Mouse (Mus musculus): ENCODE measurements around the gene Kif18a. TPM values are rescaled to one million over a fixed set of nuclear protein-coding genes. Genes with fewer than 3 reads are reported as not detected.

Kif18a gene
- total and polyA plus RNA-seq, 2 experiments = 0.05 to 1.0 TPM

- Histone ChIP-seq H3K4me3 (ENCODE audit: insufficient read depth, low read depth, low read length) (no peak overlapping the region), H3K4me1 (ENCODE audit: control insufficient read depth, insufficient read depth, low read length) (no peaks in the 10 kb centered on the region), H3K36me3 (ENCODE audit: control insufficient read depth, insufficient read depth, low read length) (no peaks in the 10 kb centered on the region), H3K27me3 (ENCODE audit: control insufficient read depth, insufficient read depth, low read length) (no peaks in the 10 kb centered on the region), H3K27ac (replicated peaks; ENCODE audit: insufficient read depth, low read depth, low read length) (no peak overlapping the region), H3K79me2 (ENCODE audit: control insufficient read depth, insufficient read depth, low read length) (no peaks in the 10 kb centered on the region), H3K9ac (ENCODE audit: low read depth, low read length) (no peak overlapping the region)
- WGBS = 95% methylated on average over 5 of the region's 5 CpGs
- no peak for DNase-seq (ENCODE audit: extremely low read depth, low read depth, low spot score)
- TF ChIP-seq POLR2A (IDR thresholded peaks at IDR 0.05; ENCODE audit: extremely low read depth, insufficient read depth, low read length) (no peak), CTCF (IDR thresholded peaks at IDR 0.05; ENCODE audit: low read depth, low read length) (no peak)
Measured at GRCm38 (mm10) chr2:109334237-109334636, 53.7 kb downstream of the Kif18a start.

- H3K9ac ChIP-seq (ENCODE audit: low read depth, low read length) = no peak overlapping the region
- no peaks in the 10 kb centered on the region for H3K4me1 ChIP-seq (ENCODE audit: control insufficient read depth, insufficient read depth, low read length)
- no peaks in the 10 kb centered on the region for H3K27me3 ChIP-seq (ENCODE audit: control insufficient read depth, insufficient read depth, low read length)
- no peaks in the 10 kb centered on the region for H3K36me3 ChIP-seq (ENCODE audit: control insufficient read depth, insufficient read depth, low read length)
- no peak overlapping the region for H3K4me3 ChIP-seq (ENCODE audit: insufficient read depth, low read depth, low read length)
- 90% methylated on average over 1 of the region's 1 CpGs for WGBS
- H3K79me2 ChIP-seq (ENCODE audit: control insufficient read depth, insufficient read depth, low read length) = no peaks in the 10 kb centered on the region
- no peak overlapping the region for H3K27ac ChIP-seq (replicated peaks; ENCODE audit: insufficient read depth, low read depth, low read length)
- DNase-seq (ENCODE audit: extremely low read depth, low read depth, low spot score) = no peak
- TF ChIP-seq POLR2A (IDR thresholded peaks at IDR 0.05; ENCODE audit: extremely low read depth, insufficient read depth, low read length) = no peak
- TF ChIP-seq CTCF (IDR thresholded peaks at IDR 0.05; ENCODE audit: low read depth, low read length) = no peak
Measured at GRCm38 (mm10) chr2:109335765-109336164, 55.2 kb downstream of the Kif18a start.

GRCm38 (mm10) chr2:109345386-109345785 is 64.8 kb downstream of the Kif18a start:
- H3K9ac ChIP-seq (ENCODE audit: low read depth, low read length) = no peak overlapping the region
- H3K27ac ChIP-seq (replicated peaks; ENCODE audit: insufficient read depth, low read depth, low read length) = no peak overlapping the region
- H3K27me3 ChIP-seq (ENCODE audit: control insufficient read depth, insufficient read depth, low read length) = no peaks in the 10 kb centered on the region
- TF ChIP-seq CTCF (IDR thresholded peaks at IDR 0.05; ENCODE audit: low read depth, low read length) (no peak), POLR2A (IDR thresholded peaks at IDR 0.05; ENCODE audit: extremely low read depth, insufficient read depth, low read length) (no peak)
- DNase-seq (ENCODE audit: extremely low read depth, low read depth, low spot score) = no peak
- no peaks in the 10 kb centered on the region for H3K36me3 ChIP-seq (ENCODE audit: control insufficient read depth, insufficient read depth, low read length)
- H3K4me1 ChIP-seq (ENCODE audit: control insufficient read depth, insufficient read depth, low read length) = no peaks in the 10 kb centered on the region
- no peaks in the 10 kb centered on the region for H3K79me2 ChIP-seq (ENCODE audit: control insufficient read depth, insufficient read depth, low read length)
- H3K4me3 ChIP-seq (ENCODE audit: insufficient read depth, low read depth, low read length) = no peak overlapping the region
- 94% methylated on average over 4 of the region's 4 CpGs for WGBS

DNA sequence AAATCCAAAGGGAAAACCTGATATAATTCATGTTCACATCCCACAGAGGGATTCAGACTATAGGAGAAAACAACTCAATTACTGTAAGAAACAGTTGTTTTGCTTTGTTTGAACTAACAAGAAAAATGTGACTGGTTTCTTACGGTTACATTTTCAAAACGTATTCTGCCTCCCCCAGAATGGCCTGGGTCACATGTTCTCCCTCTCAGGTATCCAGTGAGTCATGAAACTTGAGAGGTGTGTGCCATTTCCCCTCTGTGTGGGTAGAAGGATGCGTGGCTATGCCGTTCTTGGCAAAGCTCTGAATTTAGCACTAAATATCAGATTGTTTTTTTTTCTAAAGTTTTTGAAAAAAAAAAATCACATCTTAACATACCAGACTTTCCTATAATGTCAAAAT is 68.2 kb downstream of the Kif18a start:
- no peak overlapping the region for H3K4me3 ChIP-seq (ENCODE audit: insufficient read depth, low read depth, low read length)
- no peaks in the 10 kb centered on the region for H3K36me3 ChIP-seq (ENCODE audit: control insufficient read depth, insufficient read depth, low read length)
- H3K9ac ChIP-seq (ENCODE audit: low read depth, low read length) = no peak overlapping the region
- no peaks in the 10 kb centered on the region for H3K79me2 ChIP-seq (ENCODE audit: control insufficient read depth, insufficient read depth, low read length)
- H3K27ac ChIP-seq (replicated peaks; ENCODE audit: insufficient read depth, low read depth, low read length) = no peak overlapping the region
- 79% methylated on average over 4 of the region's 4 CpGs for WGBS
- DNase-seq (ENCODE audit: extremely low read depth, low read depth, low spot score) = no peak
- no peak for TF ChIP-seq CTCF (IDR thresholded peaks at IDR 0.05; ENCODE audit: low read depth, low read length)
- no peak for TF ChIP-seq POLR2A (IDR thresholded peaks at IDR 0.05; ENCODE audit: extremely low read depth, insufficient read depth, low read length)
- no peaks in the 10 kb centered on the region for H3K27me3 ChIP-seq (ENCODE audit: control insufficient read depth, insufficient read depth, low read length)
- H3K4me1 ChIP-seq (ENCODE audit: control insufficient read depth, insufficient read depth, low read length) = no peaks in the 10 kb centered on the region

DNA sequence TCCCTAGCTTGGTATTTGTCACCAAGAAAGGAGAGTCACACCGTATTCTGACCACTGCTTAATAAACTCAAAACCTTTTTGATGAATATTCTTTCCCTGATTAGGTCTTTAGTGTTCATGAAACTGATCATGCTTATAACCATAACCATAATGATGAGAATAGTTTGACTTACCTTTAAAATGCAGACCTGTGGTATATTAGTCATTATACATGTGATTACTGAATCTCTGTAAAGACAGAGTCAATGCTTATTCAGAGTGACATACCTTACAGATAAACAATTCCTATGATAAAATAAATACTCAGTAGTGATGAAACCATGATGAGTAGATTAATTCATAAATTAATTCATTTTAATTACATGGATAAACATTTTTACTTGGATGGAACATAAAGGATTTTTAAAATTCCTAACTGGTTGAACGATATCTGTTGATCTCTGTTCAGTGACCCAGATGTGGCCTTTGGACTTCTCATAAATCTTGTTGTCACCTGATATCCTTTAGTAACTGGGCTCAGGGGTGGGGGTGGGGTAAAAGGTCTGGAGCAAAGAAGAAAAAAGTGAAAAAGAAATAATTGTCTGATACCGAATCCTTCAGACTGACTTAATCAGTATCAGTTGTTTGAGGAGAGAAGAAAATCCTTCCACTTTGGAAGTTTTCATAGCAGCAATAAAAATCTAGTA is 78.1 kb downstream of the Kif18a start:
- peak; percentile 5 for DNase-seq (ENCODE audit: extremely low read depth, low read depth, low spot score)
- Histone ChIP-seq H3K36me3 (ENCODE audit: control insufficient read depth, insufficient read depth, low read length) (no peaks in the 10 kb centered on the region), H3K79me2 (ENCODE audit: control insufficient read depth, insufficient read depth, low read length) (no peaks in the 10 kb centered on the region), H3K27me3 (ENCODE audit: control insufficient read depth, insufficient read depth, low read length) (no peaks in the 10 kb centered on the region), H3K9ac (ENCODE audit: low read depth, low read length) (no peak overlapping the region), H3K27ac (replicated peaks; ENCODE audit: insufficient read depth, low read depth, low read length) (no peak overlapping the region), H3K4me3 (ENCODE audit: insufficient read depth, low read depth, low read length) (no peak overlapping the region), H3K4me1 (ENCODE audit: control insufficient read depth, insufficient read depth, low read length) (no peaks in the 10 kb centered on the region)
- TF ChIP-seq POLR2A (IDR thresholded peaks at IDR 0.05; ENCODE audit: extremely low read depth, insufficient read depth, low read length) (no peak), CTCF (IDR thresholded peaks at IDR 0.05; ENCODE audit: low read depth, low read length) (no peak)
- WGBS = 81% methylated on average over 3 of the region's 3 CpGs

DNA sequence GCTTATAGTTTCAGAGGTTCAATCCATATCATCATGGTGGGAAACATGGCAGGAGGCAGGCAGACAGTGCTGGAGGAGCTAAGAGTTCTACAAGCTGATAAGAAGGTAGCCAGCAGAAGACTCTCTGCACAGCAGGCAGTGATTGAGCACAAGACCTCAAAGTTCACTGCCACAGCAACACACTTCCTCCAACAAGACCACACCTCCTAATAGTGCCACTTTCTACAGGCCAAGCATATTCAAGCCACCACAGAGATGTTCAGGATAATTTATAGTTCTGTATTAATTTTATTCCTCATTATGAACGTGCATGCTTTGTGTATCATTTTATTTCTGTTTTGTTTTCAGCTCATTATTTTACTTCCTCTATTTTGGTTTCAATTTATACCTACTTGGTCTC is 85.4 kb downstream of the Kif18a start:
- Histone ChIP-seq H3K36me3 (ENCODE audit: control insufficient read depth, insufficient read depth, low read length) (no peaks in the 10 kb centered on the region), H3K4me3 (ENCODE audit: insufficient read depth, low read depth, low read length) (no peak overlapping the region), H3K27ac (replicated peaks; ENCODE audit: insufficient read depth, low read depth, low read length) (no peak overlapping the region), H3K9ac (ENCODE audit: low read depth, low read length) (no peak overlapping the region), H3K4me1 (ENCODE audit: control insufficient read depth, insufficient read depth, low read length) (no peaks in the 10 kb centered on the region), H3K79me2 (ENCODE audit: control insufficient read depth, insufficient read depth, low read length) (no peaks in the 10 kb centered on the region), H3K27me3 (ENCODE audit: control insufficient read depth, insufficient read depth, low read length) (no peaks in the 10 kb centered on the region)
- no peak for DNase-seq (ENCODE audit: extremely low read depth, low read depth, low spot score)
- TF ChIP-seq CTCF (IDR thresholded peaks at IDR 0.05; ENCODE audit: low read depth, low read length) (no peak), POLR2A (IDR thresholded peaks at IDR 0.05; ENCODE audit: extremely low read depth, insufficient read depth, low read length) (no peak)
- WGBS = 71% methylated on average over 1 of the region's 1 CpGs

Data from liver, adult 2 months (tissue).